Mouse (Mus musculus) megakaryocyte progenitor cell, adult 5-6 weeks (primary cell): Measurements from ENCODE around the gene C130026I21Rik. TPM values are rescaled to one million over a fixed set of nuclear protein-coding genes. Genes with fewer than 3 reads are reported as not detected.

Experiments
- ATAC-seq: replicated peaks from 2 replicates; pipeline ENCODE4 v1.8.0; 2016; ENCODE audit warnings: mild to moderate bottlenecking, moderate TSS enrichment, inconsistent platforms; ENCODE audit not compliant: poor library complexity
- total RNA-seq, 2 experiments: library from RNA; stranded (forward) in 1 of 2; stranded (reverse) in 1 of 2; fragments of 157-497, 149-512 nt in 1 of 2; fragments of 200-1000 nt in 1 of 2; gene quantifications; 2 replicates each; pipeline versions ENCODE4 v1.2.3 to v1.2.4; 2015 to 2017

C130026I21Rik gene
- total RNA-seq, 2 experiments from 2014 or later = 10.6 to 16.1 TPM

DNA sequence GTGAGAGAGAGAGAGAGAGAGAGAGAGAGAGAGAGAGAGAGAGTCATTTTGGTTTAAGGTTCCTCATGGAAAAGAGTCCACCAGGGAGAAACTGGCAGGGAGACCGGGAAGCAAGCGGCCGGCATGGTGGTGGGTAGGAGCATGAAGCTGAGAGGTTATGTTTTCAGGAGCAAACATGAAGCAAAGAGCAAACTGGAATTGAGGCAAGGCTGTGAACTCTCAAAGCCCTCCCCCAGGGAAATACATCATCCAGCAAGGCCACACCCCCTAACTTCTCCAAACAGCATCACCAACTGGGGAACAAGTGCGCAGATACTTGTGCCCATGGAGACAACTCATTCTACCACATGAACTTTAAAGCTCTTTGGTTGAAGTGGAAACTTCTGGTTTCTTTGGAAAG, 326.8 kb downstream of the C130026I21Rik start:
- no peak for ATAC-seq

Other genes starting within 250 kb of the C130026I21Rik start
- gene Gm10553, start 170.4 kb downstream of the C130026I21Rik start, total RNA-seq (2015) = not detected in 2 replicates
- 1.2 TPM in 1 of 2 replicates, not detected in the other for gene Gm10553, start 170.4 kb downstream of the C130026I21Rik start, total RNA-seq (2017)
- gene A530032D15Rik, start 160.7 kb downstream of the C130026I21Rik start, total RNA-seq (2015) = 1.4 and 2.1 TPM in 2 replicates
- 14.0 and 17.0 TPM in 2 replicates for gene A530032D15Rik, start 160.7 kb downstream of the C130026I21Rik start, total RNA-seq (2017)